Mouse (Mus musculus): ENCODE measurements around the gene Ly6g6f.

DNA sequence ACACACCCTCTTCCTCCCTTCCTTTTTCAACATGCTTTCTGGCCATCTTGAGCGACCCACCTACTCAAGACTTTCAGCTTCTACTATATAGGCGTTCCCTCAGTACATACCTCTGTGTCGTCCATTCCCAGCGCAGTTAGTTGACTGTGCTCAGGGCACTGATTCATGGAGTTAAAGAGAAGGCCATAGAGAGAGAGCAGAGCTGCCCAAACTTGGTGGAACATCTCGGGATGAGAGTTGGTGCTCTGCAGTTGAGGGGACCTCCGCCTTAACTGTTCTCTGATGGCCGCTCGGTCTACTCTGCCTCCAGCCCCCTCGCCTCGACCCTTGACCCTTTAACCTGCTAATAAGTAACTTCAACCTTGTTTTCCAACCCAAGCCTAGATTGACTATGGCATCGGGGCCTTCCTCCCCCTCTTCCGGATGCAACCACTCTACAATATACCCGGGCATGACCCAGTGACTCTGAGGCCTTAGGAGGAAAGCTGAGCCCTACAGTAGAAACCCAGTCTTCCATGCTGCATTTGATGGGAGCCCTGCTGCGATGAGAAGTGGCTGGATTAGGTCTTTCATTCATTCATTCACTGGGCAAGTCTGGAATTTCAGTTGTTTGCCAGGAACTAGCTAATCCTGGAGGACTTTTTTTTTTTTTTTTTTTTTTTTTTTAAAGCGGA lies 46.2 kb upstream of the Ly6g6f start, which contains the start of gene Apom:
- TF ChIP-seq POLR2A (IDR thresholded peaks at IDR 0.05; ENCODE audit: low read depth, low read length) (no peak), CTCF (IDR thresholded peaks at IDR 0.05; ENCODE audit: extremely low read depth, insufficient read depth, insufficient read length, insufficient replicate concordance) (no peak)
